Mouse (Mus musculus): ENCODE data around the gene Anp32e.
A peak's percentile ranks its signal among the peaks of the same experiment; 100 is the strongest.
"Not testable (repeated sequence)": the region's sequence is repeated elsewhere in the genome, so short reads cannot be mapped to it uniquely, and the experiment has no call there.

Gene Anp32e

GRCm38 (mm10) chr3:95942749-95943148 lies 13.7 kb downstream of the Anp32e start:
- DNase-seq (ENCODE audit: low spot score in 2 of 2): no peak

- no peak for DNase-seq (ENCODE audit: low spot score in 2 of 2)
Measured at GRCm38 (mm10) chr3:95943226-95943625, 14.2 kb downstream of the Anp32e start.

- no peak for DNase-seq (ENCODE audit: low spot score in 2 of 2)
Measured at GRCm38 (mm10) chr3:95944742-95945141, 15.7 kb downstream of the Anp32e start.

- no peak for DNase-seq (ENCODE audit: low spot score in 2 of 2)
Measured at GRCm38 (mm10) chr3:95945731-95946240, 16.7 kb downstream of the Anp32e start.

GRCm38 (mm10) chr3:95948325-95948724 lies 19.3 kb downstream of the Anp32e start:
- no peak for DNase-seq (ENCODE audit: low spot score in 2 of 2)

- peak; percentile 87 to 88 for DNase-seq (ENCODE audit: low spot score in 2 of 2)
Measured at GRCm38 (mm10) chr3:95950763-95951551, 21.9 kb downstream of the Anp32e start.

- DNase-seq (ENCODE audit: low spot score in 2 of 2): not testable (repeated sequence)
Measured at GRCm38 (mm10) chr3:95951566-95951965, 22.5 kb downstream of the Anp32e start.

GRCm38 (mm10) chr3:95953023-95953422 lies 24.0 kb downstream of the Anp32e start:
- no peak for DNase-seq (ENCODE audit: low spot score in 2 of 2)

GRCm38 (mm10) chr3:95953522-95953921 lies 24.5 kb downstream of the Anp32e start:
- DNase-seq (ENCODE audit: low spot score in 2 of 2): no peak

- DNase-seq (ENCODE audit: low spot score in 2 of 2): not testable (repeated sequence)
Measured at GRCm38 (mm10) chr3:95954648-95955173, 25.7 kb downstream of the Anp32e start.

- DNase-seq (ENCODE audit: low spot score in 2 of 2): no peak
Measured at GRCm38 (mm10) chr3:95955318-95955717, 26.3 kb downstream of the Anp32e start.

GRCm38 (mm10) chr3:95957359-95958148 lies 28.5 kb downstream of the Anp32e start:
- no peak for DNase-seq (ENCODE audit: low spot score in 2 of 2)

GRCm38 (mm10) chr3:95959082-95959481 lies 30.0 kb downstream of the Anp32e start:
- DNase-seq (ENCODE audit: low spot score in 2 of 2): no peak

GRCm38 (mm10) chr3:95959807-95960206 lies 30.8 kb downstream of the Anp32e start:
- no peak for DNase-seq (ENCODE audit: low spot score in 2 of 2)

- not testable (repeated sequence) for DNase-seq (ENCODE audit: low spot score in 2 of 2)
Measured at GRCm38 (mm10) chr3:95962182-95962581, 33.1 kb downstream of the Anp32e start.

GRCm38 (mm10) chr3:95963230-95963629 lies 34.2 kb downstream of the Anp32e start:
- no peak for DNase-seq (ENCODE audit: low spot score in 2 of 2)

GRCm38 (mm10) chr3:95963681-95964080 lies 34.6 kb downstream of the Anp32e start:
- no peak for DNase-seq (ENCODE audit: low spot score in 2 of 2)

- DNase-seq (ENCODE audit: low spot score in 2 of 2): no peak
Measured at GRCm38 (mm10) chr3:95965518-95966451, 36.7 kb downstream of the Anp32e start.

- DNase-seq (ENCODE audit: low spot score in 2 of 2): no peak
Measured at GRCm38 (mm10) chr3:95969277-95969676, 40.2 kb downstream of the Anp32e start.

- DNase-seq (ENCODE audit: low spot score in 2 of 2): not testable (repeated sequence)
Measured at GRCm38 (mm10) chr3:95970661-95971060, 41.6 kb downstream of the Anp32e start.

- no peak for DNase-seq (ENCODE audit: low spot score in 2 of 2)
Measured at GRCm38 (mm10) chr3:95972251-95972872, 43.3 kb downstream of the Anp32e start.

Measured in frontal cortex, postnatal 25 days (tissue).